Mouse (Mus musculus) embryonic stem cell, embryonic (primary cell): Measurements from ENCODE around the gene Zbed4.

Source experiments
- CTCF ChIA-PET, 4 experiments: fragments of 300-600 bp in 2 of 4; fragments of 350-600 bp in 2 of 4; sonication (Branson Sonifier 250); formaldehyde crosslinking; loops; one replicate each; lab custom pipeline; 2022; ENCODE audit warnings: inconsistent platforms in 2 of 4; lab: Charles Lee
- POLR2A ChIA-PET, 4 experiments: fragments of 300-600 bp in 2 of 4; fragments of 350-600 bp in 2 of 4; sonication (Branson Sonifier 250); formaldehyde crosslinking; loops; one replicate each; lab custom pipeline; 2022; ENCODE audit warnings: antibody characterized with exemption in 4 of 4, inconsistent platforms in 1 of 4; lab: Charles Lee

The Zbed4 gene

GRCm38 (mm10) chr15:88832536-88832935 lies 81.1 kb downstream of the Zbed4 start:
- ChIA-PET POLR2A (interaction anchor here in 3 of 4 experiments (0.6 to 6.0 kb wide), 9 partner anchors 20 to 313 kb away, joined by 3 to 33 read pairs (median 5); partner anchors contain the start of gene Pim3 (in 1 of the 3)), CTCF (interaction anchor here in 3 of 4 experiments (0.9 to 1.9 kb wide), 6 partner anchors 19 to 89 kb away, joined by 3 to 8 read pairs (median 4); no protein-coding TSS in a partner anchor)
